Mouse (Mus musculus) midbrain, embryonic 13.5 days (tissue): ENCODE measurements at regions not wholly inside any gene's neighbourhood (a gene's known extent, or its start where the extent isn't known, plus 50 kb on each side); places are given as distances from the start of the nearest gene placed in this dataset.
"Not testable (repeated sequence)": the region's sequence is repeated elsewhere in the genome, so short reads cannot be mapped to it uniquely, and the experiment has no call there.

Experiments used
- ATAC-seq: fragments of 200-750 bp; cut with Nextera tagmentation; 2 replicates; pipeline ENCODE4 v1.8.0; 2017; ENCODE audit warnings: mild to moderate bottlenecking, moderate TSS enrichment, moderate library complexity
- H3K27ac ChIP-seq: fragments of 300-500 bp; sonication (generic); 2 replicates; pipeline ENCODE4 v1.5.1; 2015; ENCODE audit warnings: inconsistent platforms, mild to moderate bottlenecking, moderate library complexity
- H3K27me3 ChIP-seq: fragments of 300-500 bp; sonication (generic); 2 replicates; pipeline ENCODE4 v1.6.1; 2015; ENCODE audit warnings: mild to moderate bottlenecking, inconsistent platforms
- H3K36me3 ChIP-seq: fragments of 300-500 bp; sonication (generic); 2 replicates; pipeline ENCODE4 v1.6.1; 2015; ENCODE audit warnings: mild to moderate bottlenecking, inconsistent platforms
- H3K4me1 ChIP-seq: fragments of 300-500 bp; sonication (generic); replicated peaks from 2 replicates; pipeline ENCODE4 v1.6.1; 2015; ENCODE audit warnings: inconsistent platforms
- H3K4me2 ChIP-seq: fragments of 300-500 bp; sonication (generic); replicated peaks from 2 replicates; pipeline ENCODE4 v1.6.1; 2015; ENCODE audit warnings: moderate library complexity, mild to moderate bottlenecking, inconsistent platforms
- H3K4me3 ChIP-seq: fragments of 300-500 bp; sonication (generic); replicated peaks from 2 replicates; pipeline ENCODE4 v1.5.1; 2015; ENCODE audit warnings: mild to moderate bottlenecking, inconsistent platforms
- H3K9ac ChIP-seq: fragments of 300-500 bp; sonication (generic); replicated peaks from 2 replicates; pipeline ENCODE4 v1.6.1; 2015; ENCODE audit warnings: mild to moderate bottlenecking, inconsistent platforms
- H3K9me3 ChIP-seq: fragments of 300-500 bp; sonication (generic); 2 replicates; pipeline ENCODE4 v1.6.1; 2016; ENCODE audit warnings: mild to moderate bottlenecking, inconsistent platforms
- WGBS: fragments of 180-500 bp; shearing (Covaris S2); methylation state at CpG from one replicate; pipeline ENCODE4 v1.1.7; 2015; 5-methylcytosine and 5-hydroxymethylcytosine counted together

- Histone ChIP-seq H3K27me3 (no peaks in the 10 kb centered on the region), H3K36me3 (no peaks in the 10 kb centered on the region), H3K9me3 (no peaks in the 10 kb centered on the region), H3K4me3 (no peak overlapping the region), H3K4me1 (no peaks in the 10 kb centered on the region), H3K27ac (no peak overlapping the region), H3K9ac (no peak overlapping the region), H3K4me2 (no peak overlapping the region)
- WGBS: 85% methylated on average over 5 of the region's 5 CpGs
- ATAC-seq: no peak
These were observed 876.4 kb upstream of the Gpc5 start for GRCm38 (mm10) chr14:114215609-114216008.

GRCm38 (mm10) chr14:114220868-114221267 is 871.1 kb upstream of the Gpc5 start:
- no peak for ATAC-seq

GRCm38 (mm10) chr14:114230711-114231110 is 861.3 kb upstream of the Gpc5 start:
- Histone ChIP-seq H3K27me3 (no peaks in the 10 kb centered on the region), H3K4me3 (no peak overlapping the region), H3K9me3 (no peaks in the 10 kb centered on the region), H3K9ac (no peak overlapping the region), H3K4me2 (no peak overlapping the region), H3K4me1 (no peaks in the 10 kb centered on the region), H3K27ac (no peak overlapping the region), H3K36me3 (no peaks in the 10 kb centered on the region)
- ATAC-seq: no peak
- WGBS: 96% methylated on average over 2 of the region's 2 CpGs

More at GRCm38 (mm10) chr14:114220868-114221267, 871.1 kb upstream of the Gpc5 start:
- no peaks in the 10 kb centered on the region for H3K36me3 ChIP-seq
- no peaks in the 10 kb centered on the region for H3K27me3 ChIP-seq
- no peak overlapping the region for H3K4me3 ChIP-seq
- H3K4me2 ChIP-seq: no peak overlapping the region
- no peak overlapping the region for H3K9ac ChIP-seq
- H3K9me3 ChIP-seq: no peaks in the 10 kb centered on the region
- no peak overlapping the region for H3K27ac ChIP-seq
- WGBS: 73% methylated on average over 1 of the region's 1 CpGs
- no peaks in the 10 kb centered on the region for H3K4me1 ChIP-seq

GRCm38 (mm10) chr14:114255037-114255436 is 837.0 kb upstream of the Gpc5 start:
- Histone ChIP-seq H3K4me2 (no peak overlapping the region), H3K4me3 (no peak overlapping the region), H3K9me3 (no peaks in the 10 kb centered on the region), H3K27ac (no peak overlapping the region), H3K9ac (no peak overlapping the region), H3K27me3 (no peaks in the 10 kb centered on the region), H3K4me1 (no peaks in the 10 kb centered on the region), H3K36me3 (no peaks in the 10 kb centered on the region)
- WGBS: 78% methylated on average over 2 of the region's 2 CpGs
- ATAC-seq: no peak

GRCm38 (mm10) chr14:114261657-114262056 is 830.4 kb upstream of the Gpc5 start:
- no peaks in the 10 kb centered on the region for H3K27me3 ChIP-seq
- no peak overlapping the region for H3K4me2 ChIP-seq
- H3K9ac ChIP-seq: no peak overlapping the region
- no peak overlapping the region for H3K27ac ChIP-seq
- WGBS: 82% methylated on average over 2 of the region's 2 CpGs
- H3K36me3 ChIP-seq: no peaks in the 10 kb centered on the region
- no peak overlapping the region for H3K4me3 ChIP-seq
- no peaks in the 10 kb centered on the region for H3K9me3 ChIP-seq
- H3K4me1 ChIP-seq: no peaks in the 10 kb centered on the region
- ATAC-seq: no peak

GRCm38 (mm10) chr14:114300611-114301010 is 791.4 kb upstream of the Gpc5 start:
- no peaks in the 10 kb centered on the region for H3K36me3 ChIP-seq
- no peaks in the 10 kb centered on the region for H3K4me1 ChIP-seq
- no peaks in the 10 kb centered on the region for H3K27me3 ChIP-seq
- no peak overlapping the region for H3K4me2 ChIP-seq
- WGBS: 89% methylated on average over 6 of the region's 6 CpGs
- no peak for ATAC-seq
- H3K27ac ChIP-seq: no peak overlapping the region
- no peaks in the 10 kb centered on the region for H3K9me3 ChIP-seq
- no peak overlapping the region for H3K9ac ChIP-seq
- no peak overlapping the region for H3K4me3 ChIP-seq

- H3K4me1 ChIP-seq: no peaks in the 10 kb centered on the region
- no peak overlapping the region for H3K9ac ChIP-seq
- ATAC-seq: no peak
- H3K27me3 ChIP-seq: no peaks in the 10 kb centered on the region
- no peak overlapping the region for H3K27ac ChIP-seq
- no peaks in the 10 kb centered on the region for H3K9me3 ChIP-seq
- 94% methylated on average over 2 of the region's 2 CpGs for WGBS
- H3K36me3 ChIP-seq: no peaks in the 10 kb centered on the region
- no peak overlapping the region for H3K4me3 ChIP-seq
- H3K4me2 ChIP-seq: no peak overlapping the region
These were observed 784.5 kb upstream of the Gpc5 start for GRCm38 (mm10) chr14:114307479-114307878.

- H3K27ac ChIP-seq: no peak overlapping the region
- no peak overlapping the region for H3K4me2 ChIP-seq
- ATAC-seq: no peak
- WGBS: 77% methylated on average over 6 of the region's 6 CpGs
- no peaks in the 10 kb centered on the region for H3K4me1 ChIP-seq
- H3K9me3 ChIP-seq: no peaks in the 10 kb centered on the region
- no peak overlapping the region for H3K4me3 ChIP-seq
- no peaks in the 10 kb centered on the region for H3K27me3 ChIP-seq
- no peaks in the 10 kb centered on the region for H3K36me3 ChIP-seq
- no peak overlapping the region for H3K9ac ChIP-seq
These were observed 759.4 kb upstream of the Gpc5 start for GRCm38 (mm10) chr14:114332662-114333061.

- Histone ChIP-seq H3K4me3 (no peak overlapping the region), H3K36me3 (no peaks in the 10 kb centered on the region), H3K4me1 (no peaks in the 10 kb centered on the region), H3K9ac (no peak overlapping the region), H3K27ac (no peak overlapping the region), H3K27me3 (no peaks in the 10 kb centered on the region), H3K4me2 (no peak overlapping the region), H3K9me3 (no peaks in the 10 kb centered on the region)
- WGBS: 77% methylated on average over 6 of the region's 6 CpGs
- ATAC-seq: no peak
These were observed 742.7 kb upstream of the Gpc5 start for GRCm38 (mm10) chr14:114349345-114349744.

GRCm38 (mm10) chr14:114349816-114350215 is 742.2 kb upstream of the Gpc5 start:
- H3K9ac ChIP-seq, H3K4me1 ChIP-seq, H3K4me2 ChIP-seq, H3K27ac ChIP-seq, H3K4me3 ChIP-seq, H3K36me3 ChIP-seq, H3K27me3 ChIP-seq, H3K9me3 ChIP-seq, ATAC-seq: not testable (repeated sequence)
- WGBS: 77% methylated on average over 10 of the region's 11 CpGs

- Histone ChIP-seq H3K4me2 (no peak overlapping the region), H3K36me3 (no peaks in the 10 kb centered on the region), H3K9me3 (no peaks in the 10 kb centered on the region), H3K27me3 (no peaks in the 10 kb centered on the region), H3K4me1 (no peaks in the 10 kb centered on the region), H3K4me3 (no peak overlapping the region), H3K27ac (no peak overlapping the region), H3K9ac (no peak overlapping the region)
- 94% methylated on average over 5 of the region's 5 CpGs for WGBS
- ATAC-seq: no peak
These were observed 739.7 kb upstream of the Gpc5 start for GRCm38 (mm10) chr14:114352307-114352706.

GRCm38 (mm10) chr14:114374847-114375246 is 717.2 kb upstream of the Gpc5 start:
- no peaks in the 10 kb centered on the region for H3K4me1 ChIP-seq
- ATAC-seq: no peak
- 99% methylated on average over 3 of the region's 3 CpGs for WGBS
- H3K9me3 ChIP-seq: no peaks in the 10 kb centered on the region
- H3K9ac ChIP-seq: no peak overlapping the region
- no peaks in the 10 kb centered on the region for H3K36me3 ChIP-seq
- H3K4me3 ChIP-seq: no peak overlapping the region
- no peak overlapping the region for H3K27ac ChIP-seq
- no peak overlapping the region for H3K4me2 ChIP-seq
- H3K27me3 ChIP-seq: no peaks in the 10 kb centered on the region

- Histone ChIP-seq H3K9me3 (no peaks in the 10 kb centered on the region), H3K27ac (no peak overlapping the region), H3K4me3 (no peak overlapping the region), H3K4me1 (no peaks in the 10 kb centered on the region), H3K27me3 (no peaks in the 10 kb centered on the region), H3K9ac (no peak overlapping the region), H3K4me2 (no peak overlapping the region), H3K36me3 (no peaks in the 10 kb centered on the region)
- no peak for ATAC-seq
- 84% methylated on average over 3 of the region's 3 CpGs for WGBS
These were observed 693.0 kb upstream of the Gpc5 start for GRCm38 (mm10) chr14:114398861-114399557.
